ENCODE assay signal across 25 mouse cellular contexts in genomic region chr2:180741421-180741820, GRCm38 (mm10). TPM values are rescaled to one million over a fixed set of nuclear protein-coding genes. Genes with fewer than 3 reads are reported as not detected.
"Had no signal": no experiment of that assay in that cellular context is flagged by ENCODE, and none has a peak within 500 bp of the region (broad histone marks: within the 10 kb centered on the region; RNA-seq: fewer than 3 reads in every experiment).

No protein-coding gene starts in this region.

- H3K27me3 ChIP-seq: liver, embryonic 13.5 days; liver, embryonic 15.5 days; lung, embryonic 15.5 days; midbrain, embryonic 12.5 days had no signal

- H3K27ac ChIP-seq: liver, embryonic 13.5 days; liver, embryonic 15.5 days; lung, embryonic 15.5 days; midbrain, embryonic 10.5 days; midbrain, embryonic 12.5 days; neural tube, embryonic 12.5 days had no signal

- H3K4me1 ChIP-seq: liver, embryonic 13.5 days; liver, embryonic 15.5 days; lung, embryonic 15.5 days had no signal

- H3K9me3 ChIP-seq: liver, embryonic 13.5 days; liver, embryonic 15.5 days; lung, embryonic 15.5 days; midbrain, embryonic 10.5 days; midbrain, embryonic 12.5 days; neural tube, embryonic 12.5 days had no signal

- H3K36me3 ChIP-seq: liver, embryonic 13.5 days; liver, embryonic 15.5 days; lung, embryonic 15.5 days; midbrain, embryonic 10.5 days; midbrain, embryonic 12.5 days; neural tube, embryonic 12.5 days had no signal

- H3K4me3 ChIP-seq: liver, embryonic 13.5 days; liver, embryonic 15.5 days; lung, embryonic 15.5 days; midbrain, embryonic 10.5 days; midbrain, embryonic 12.5 days; myocyte; neural tube, embryonic 12.5 days had no signal

- DNase-seq: liver, embryonic 13.5 days; liver, postnatal 0 days; lung, adult 2 months; lung, postnatal 14 days; lung, postnatal 4 days; midbrain, embryonic 14.5 days; retina, postnatal 1 day; right cerebral cortex, adult 18-20 months; right cerebral cortex, postnatal 25 days; right cerebral cortex, postnatal 4 days; spleen, adult 18-20 months; thymus, adult 2 months; thymus, postnatal 36 days had no signal

- H3K9ac ChIP-seq: liver, embryonic 13.5 days; liver, embryonic 15.5 days; liver, postnatal 0 days; lung, embryonic 15.5 days; midbrain, embryonic 12.5 days; neural tube, embryonic 12.5 days had no signal

RNA-seq across cellular contexts. Expression of gene Bhlhe23, which starts 35.3 kb away (rescaled TPM):
- total RNA-seq: megakaryocyte, adult 5-6 weeks; megakaryocyte-erythroid progenitor cell, adult 5-6 weeks had no signal
- polyA plus RNA-seq: liver, embryonic 13.5 days; liver, embryonic 15.5 days; liver, postnatal 0 days; lung, adult 2 months; lung, embryonic 15.5 days; lung, postnatal 0 days; myocyte; small intestine, adult 2 months; stomach, embryonic 14.5 days; stomach, embryonic 16.5 days had no signal
